Mouse (Mus musculus) right cerebral cortex, adult 2 months (tissue): ENCODE results near the gene Polr3e.

Experiments used
- DNase-seq, 2 experiments: peaks; one replicate each; pipeline ENCODE4 v3.0.0; 2021 to 2022; ENCODE audit warnings: low spot score in 2 of 2

Polr3e gene

GRCm38 (mm10) chr7:120980041-120980440 is 62.5 kb downstream of the Polr3e start:
- DNase-seq: no peak

- peak; percentile 34 to 39 for DNase-seq
Observed at GRCm38 (mm10) chr7:120980931-120981924, 63.7 kb downstream of the Polr3e start.

GRCm38 (mm10) chr7:120982200-120982841 is 64.8 kb downstream of the Polr3e start, which contains the start of the genes Cdr2 and Mfsd13b:
TSS of gene Cdr2 (minus strand) at chr7:120982312.
TSS of gene Mfsd13b (plus strand) at chr7:120982509.
- DNase-seq: peak; percentile 97 to 98

GRCm38 (mm10) chr7:120982968-120983367 is 65.4 kb downstream of the Polr3e start:
- no peak for DNase-seq

- peak in 1 of 2 experiments; percentile 12 for DNase-seq
Observed at GRCm38 (mm10) chr7:120991191-120991590, 73.6 kb downstream of the Polr3e start.
